Mouse (Mus musculus): ENCODE results near the gene Plekha7. TPM values are rescaled to one million over a fixed set of nuclear protein-coding genes. Genes with fewer than 3 reads are reported as not detected.

The Plekha7 gene
- total and polyA plus RNA-seq, 2 experiments from 2014 or later, result 19.4 to 40.4 TPM

DNA sequence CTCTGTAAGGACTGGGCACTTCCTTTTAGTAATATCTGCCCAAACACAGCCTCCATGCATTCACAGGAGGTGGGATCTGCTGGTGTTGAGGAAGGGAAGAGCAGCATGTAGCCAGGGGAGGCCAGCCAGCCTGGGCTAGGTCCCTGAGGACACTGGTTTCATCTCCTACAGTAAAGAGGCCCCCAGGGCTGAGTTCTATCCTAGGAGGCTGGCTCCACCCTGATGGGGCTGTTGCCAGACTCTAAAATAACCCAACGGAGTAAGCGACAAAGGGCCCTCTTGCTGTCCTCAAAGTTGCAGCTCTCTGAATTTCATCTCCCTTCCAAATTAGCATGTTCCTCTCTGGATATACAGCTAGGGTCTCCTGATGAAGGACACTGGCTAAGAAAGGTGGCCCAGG lies 83.6 kb downstream of the Plekha7 start:
- 25% methylated on average over 2 of the region's 2 CpGs for WGBS
- Histone ChIP-seq H3K27ac (ENCODE audit: low read depth) (peak overlapping the region; percentile 76), H3K4me2 (ENCODE audit: low read depth, low read length) (peak overlapping the region; percentile 28; the same call in 1 of the 2 replicates), H3K4me3 (ENCODE audit: low read depth, low read length) (no peak overlapping the region), H3K27me3 (ENCODE audit: control insufficient read depth, insufficient read depth, low read length) (no peaks in the 10 kb centered on the region), H3K9me3 (replicated peaks; ENCODE audit: control insufficient read depth, low read length) (no peaks in the 10 kb centered on the region), H3K4me1 (ENCODE audit: control insufficient read depth, insufficient read depth) (peaks cover 66% of the 10 kb centered on the region), H3K9ac (replicated peaks; ENCODE audit: low read depth, low read length) (no peak overlapping the region), H3K36me3 (replicated peaks; ENCODE audit: control insufficient read depth, insufficient read depth, low read length) (no peaks in the 10 kb centered on the region)
- DNase-seq (ENCODE audit: low spot score) (no peak), ATAC-seq (ENCODE audit: insufficient read depth, low read depth) (peak; percentile 48; the same call in 1 of the 2 replicates)
- TF ChIP-seq EP300 (IDR thresholded peaks at IDR 0.05; ENCODE audit: low read depth), result no peak
- TF ChIP-seq CTCF (IDR thresholded peaks at IDR 0.05; ENCODE audit: low read depth), result no peak

DNA sequence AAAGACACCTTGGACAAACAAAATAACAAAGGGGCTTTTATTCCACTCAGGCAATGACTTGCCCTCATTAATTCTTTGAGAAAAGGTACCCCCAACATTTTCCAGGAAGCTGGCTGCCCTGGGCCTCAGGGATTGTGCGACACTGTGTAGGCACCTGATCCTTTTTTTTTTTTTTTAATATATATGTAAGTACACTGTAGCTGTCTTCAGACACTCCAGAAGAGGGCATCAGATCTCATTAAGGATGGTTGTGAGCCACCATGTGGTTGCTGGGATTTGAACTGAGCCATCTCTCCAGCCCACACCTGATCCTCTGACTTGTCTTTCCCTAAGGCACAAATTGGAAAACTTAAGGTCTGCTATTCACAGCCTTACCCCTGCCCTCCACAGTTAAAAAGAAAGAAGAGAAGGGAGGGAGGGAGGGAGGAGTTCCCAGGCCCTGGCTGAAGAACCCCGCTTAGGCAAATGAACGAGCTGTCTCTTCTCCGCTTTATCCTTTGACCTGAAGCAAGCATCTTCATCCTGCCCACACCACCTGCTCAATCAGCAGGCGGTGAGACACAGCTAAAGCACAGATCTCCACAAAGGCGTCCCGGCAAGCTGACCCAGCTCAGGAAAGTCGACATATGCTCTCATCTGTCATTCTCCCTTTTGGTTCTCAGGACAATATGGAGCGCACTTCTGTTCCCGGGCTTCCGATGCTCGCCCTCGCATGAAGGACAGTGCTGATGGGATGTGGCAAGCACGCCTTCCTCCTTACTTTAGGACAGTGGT lies 85.0 kb downstream of the Plekha7 start:
- no peaks in the 10 kb centered on the region for H3K27me3 ChIP-seq (ENCODE audit: control insufficient read depth, insufficient read depth, low read length)
- TF ChIP-seq CTCF (IDR thresholded peaks at IDR 0.05; ENCODE audit: low read depth) (no peak), EP300 (IDR thresholded peaks at IDR 0.05; ENCODE audit: low read depth) (no peak)
- peaks cover 62% of the 10 kb centered on the region for H3K4me1 ChIP-seq (ENCODE audit: control insufficient read depth, insufficient read depth)
- no peak for DNase-seq (ENCODE audit: low spot score)
- no peaks in the 10 kb centered on the region for H3K36me3 ChIP-seq (replicated peaks; ENCODE audit: control insufficient read depth, insufficient read depth, low read length)
- H3K9me3 ChIP-seq (replicated peaks; ENCODE audit: control insufficient read depth, low read length), result no peaks in the 10 kb centered on the region
- H3K4me3 ChIP-seq (ENCODE audit: low read depth, low read length), result no peak overlapping the region
- ATAC-seq (ENCODE audit: insufficient read depth, low read depth), result no peak
- no peak overlapping the region for H3K4me2 ChIP-seq (ENCODE audit: low read depth, low read length)
- H3K9ac ChIP-seq (replicated peaks; ENCODE audit: low read depth, low read length), result no peak overlapping the region
- WGBS, result 73% methylated on average over 14 of the region's 14 CpGs
- H3K27ac ChIP-seq (ENCODE audit: low read depth), result peak overlapping the region; percentile 43; the same call in 1 of the 2 replicates

DNA sequence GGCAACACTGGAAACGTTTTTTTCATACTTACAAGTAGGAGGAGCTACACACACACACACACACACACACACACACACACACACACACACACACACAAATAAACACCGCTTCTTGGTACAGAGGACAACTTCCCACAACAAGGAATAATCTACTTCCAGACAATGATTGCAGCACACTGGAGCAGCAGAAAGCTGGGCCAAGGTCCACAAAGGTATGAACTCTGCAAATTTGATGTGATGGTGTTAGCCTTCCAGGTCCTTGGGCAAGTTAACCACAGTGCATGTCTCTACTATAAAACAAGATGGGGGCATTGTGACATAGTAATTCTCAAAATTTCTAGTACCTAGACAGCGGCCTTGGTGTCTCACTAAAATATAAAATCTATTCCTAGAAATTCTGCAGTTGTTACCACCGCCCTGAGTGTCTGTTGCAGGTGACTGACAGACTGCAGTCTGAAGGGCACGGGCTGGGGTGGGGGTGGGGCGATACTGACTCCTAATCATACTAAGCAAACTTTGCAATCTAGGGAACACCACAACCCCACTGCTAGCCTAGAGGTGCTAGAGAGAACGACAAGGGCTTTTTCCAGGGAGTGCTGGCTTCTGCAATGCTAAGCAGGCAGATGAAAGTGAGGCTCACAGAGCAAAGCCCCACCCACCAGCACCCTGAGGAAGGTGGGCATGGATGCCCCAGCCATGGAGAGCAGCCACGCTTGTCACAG lies 85.7 kb downstream of the Plekha7 start:
- DNase-seq (ENCODE audit: low spot score) (no peak), ATAC-seq (ENCODE audit: insufficient read depth, low read depth) (no peak)
- TF ChIP-seq CTCF (IDR thresholded peaks at IDR 0.05; ENCODE audit: low read depth) (no peak), EP300 (IDR thresholded peaks at IDR 0.05; ENCODE audit: low read depth) (no peak)
- peak overlapping the region; percentile 43; the same call in 1 of the 2 replicates for H3K27ac ChIP-seq (ENCODE audit: low read depth)
- no peaks in the 10 kb centered on the region for H3K27me3 ChIP-seq (ENCODE audit: control insufficient read depth, insufficient read depth, low read length)
- H3K4me2 ChIP-seq (ENCODE audit: low read depth, low read length), result no peak overlapping the region
- H3K9me3 ChIP-seq (replicated peaks; ENCODE audit: control insufficient read depth, low read length), result no peaks in the 10 kb centered on the region
- no peak overlapping the region for H3K9ac ChIP-seq (replicated peaks; ENCODE audit: low read depth, low read length)
- H3K4me3 ChIP-seq (ENCODE audit: low read depth, low read length), result no peak overlapping the region
- WGBS, result 44% methylated on average over 8 of the region's 8 CpGs
- H3K4me1 ChIP-seq (ENCODE audit: control insufficient read depth, insufficient read depth), result peaks cover 55% of the 10 kb centered on the region
- no peaks in the 10 kb centered on the region for H3K36me3 ChIP-seq (replicated peaks; ENCODE audit: control insufficient read depth, insufficient read depth, low read length)

GRCm38 (mm10) chr7:116221883-116222282 lies 86.3 kb downstream of the Plekha7 start:
- H3K4me1 ChIP-seq (ENCODE audit: control insufficient read depth, insufficient read depth), result peaks cover 49% of the 10 kb centered on the region

DNA sequence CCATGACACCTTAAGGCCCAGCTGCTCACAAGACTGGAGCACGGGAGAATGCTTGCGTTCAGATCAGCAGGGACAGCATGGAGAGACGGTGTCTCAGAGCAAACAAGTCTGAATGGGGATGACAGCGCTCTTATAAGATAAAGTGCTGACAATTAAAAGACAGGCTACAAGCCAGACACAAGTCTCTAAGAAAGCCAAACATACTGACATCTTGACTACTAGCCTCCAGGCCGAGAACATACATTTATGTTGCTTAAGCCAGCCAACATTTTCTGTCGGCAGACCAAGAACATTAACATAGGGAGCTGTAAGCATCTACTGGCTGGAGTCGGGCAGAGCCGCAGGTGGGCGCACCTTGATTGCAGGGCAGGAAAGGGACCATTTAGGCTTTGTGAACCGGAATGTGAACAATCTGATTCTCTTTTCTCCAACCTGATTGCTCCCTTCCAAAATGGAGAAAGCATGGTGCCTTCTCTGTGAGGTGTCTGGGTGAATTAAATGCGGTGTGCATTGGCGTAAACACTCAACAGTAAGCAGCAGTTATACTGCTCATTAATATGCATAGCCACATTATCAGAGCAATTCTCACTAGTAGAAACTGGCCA lies 88.0 kb downstream of the Plekha7 start:
- H3K4me3 ChIP-seq (ENCODE audit: low read depth, low read length), result no peak overlapping the region
- no peak for ATAC-seq (ENCODE audit: insufficient read depth, low read depth)
- H3K9me3 ChIP-seq (replicated peaks; ENCODE audit: control insufficient read depth, low read length), result no peaks in the 10 kb centered on the region
- TF ChIP-seq CTCF (IDR thresholded peaks at IDR 0.05; ENCODE audit: low read depth) (no peak), EP300 (IDR thresholded peaks at IDR 0.05; ENCODE audit: low read depth) (no peak)
- H3K9ac ChIP-seq (replicated peaks; ENCODE audit: low read depth, low read length), result no peak overlapping the region
- no peak overlapping the region for H3K27ac ChIP-seq (ENCODE audit: low read depth)
- no peaks in the 10 kb centered on the region for H3K27me3 ChIP-seq (ENCODE audit: control insufficient read depth, insufficient read depth, low read length)
- H3K4me1 ChIP-seq (ENCODE audit: control insufficient read depth, insufficient read depth), result peaks cover 33% of the 10 kb centered on the region
- no peaks in the 10 kb centered on the region; the same call in 1 of the 2 replicates for H3K36me3 ChIP-seq (replicated peaks; ENCODE audit: control insufficient read depth, insufficient read depth, low read length)
- DNase-seq (ENCODE audit: low spot score), result no peak
- 68% methylated on average over 12 of the region's 12 CpGs for WGBS
- no peak overlapping the region for H3K4me2 ChIP-seq (ENCODE audit: low read depth, low read length)

More at GRCm38 (mm10) chr7:116221883-116222282, 86.3 kb downstream of the Plekha7 start:
- DNase-seq (ENCODE audit: low spot score) (no peak), ATAC-seq (ENCODE audit: insufficient read depth, low read depth) (no peak)
- H3K4me2 ChIP-seq (ENCODE audit: low read depth, low read length), result no peak overlapping the region
- H3K9me3 ChIP-seq (replicated peaks; ENCODE audit: control insufficient read depth, low read length), result no peaks in the 10 kb centered on the region
- no peak for TF ChIP-seq EP300 (IDR thresholded peaks at IDR 0.05; ENCODE audit: low read depth)
- TF ChIP-seq CTCF (IDR thresholded peaks at IDR 0.05; ENCODE audit: low read depth), result no peak
- no peak overlapping the region for H3K27ac ChIP-seq (ENCODE audit: low read depth)
- no peaks in the 10 kb centered on the region for H3K36me3 ChIP-seq (replicated peaks; ENCODE audit: control insufficient read depth, insufficient read depth, low read length)
- H3K27me3 ChIP-seq (ENCODE audit: control insufficient read depth, insufficient read depth, low read length), result no peaks in the 10 kb centered on the region
- WGBS, result 31% methylated on average over 7 of the region's 7 CpGs
- H3K9ac ChIP-seq (replicated peaks; ENCODE audit: low read depth, low read length), result no peak overlapping the region
- no peak overlapping the region for H3K4me3 ChIP-seq (ENCODE audit: low read depth, low read length)

Data from heart, postnatal 0 days (tissue).